Mouse (Mus musculus): ENCODE data around the gene Dlgap4.
A peak's percentile ranks its signal among the peaks of the same experiment; 100 is the strongest.

Gene Dlgap4

GRCm38 (mm10) chr2:156663162-156663561, 49.7 kb downstream of the Dlgap4 start:
- DNase-seq: no peak

DNA sequence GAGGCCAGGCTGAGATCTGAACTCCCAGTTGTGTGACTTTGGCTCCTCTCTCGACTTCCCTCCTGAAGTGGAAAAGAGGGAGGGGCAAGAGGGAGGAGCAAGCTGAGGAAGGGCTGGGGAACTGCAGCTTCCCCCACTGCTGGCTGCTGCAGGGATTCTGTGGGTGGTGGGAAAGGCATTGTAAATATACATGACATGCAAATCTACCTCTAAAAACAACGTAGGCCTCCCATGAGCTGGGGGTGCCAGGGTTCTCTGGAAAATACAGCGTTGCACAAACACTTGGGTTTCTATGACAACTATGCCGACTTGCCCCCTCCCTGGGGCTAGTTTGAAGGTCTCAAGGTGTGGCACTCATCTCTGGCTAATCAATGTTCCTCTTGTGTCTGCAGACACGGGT, 50.9 kb downstream of the Dlgap4 start:
- DNase-seq: no peak

- DNase-seq: no peak
These were observed 51.6 kb downstream of the Dlgap4 start for GRCm38 (mm10) chr2:156664993-156665518.

GRCm38 (mm10) chr2:156665620-156666196, 52.2 kb downstream of the Dlgap4 start:
- DNase-seq: no peak

GRCm38 (mm10) chr2:156666231-156666630, 52.7 kb downstream of the Dlgap4 start:
- no peak for DNase-seq

DNA sequence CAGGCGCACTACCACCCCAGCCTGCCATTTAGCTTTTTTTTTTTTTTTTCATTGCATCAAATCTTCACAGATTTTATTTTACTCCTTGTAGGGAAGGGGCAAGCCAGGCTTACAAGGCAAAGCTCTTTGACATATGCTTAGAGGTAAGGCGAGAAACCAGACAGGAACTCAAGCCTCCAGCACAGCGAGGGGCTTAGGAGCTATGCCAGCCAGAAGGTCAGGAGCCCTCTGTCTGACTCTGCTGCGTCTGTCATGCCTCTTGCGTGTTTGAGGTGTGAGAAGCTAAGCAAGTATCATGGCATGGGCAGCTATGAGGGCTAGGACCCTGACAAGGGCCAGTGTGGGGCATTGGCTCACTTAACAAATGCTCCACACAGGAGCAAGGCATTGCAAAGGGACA, 53.8 kb downstream of the Dlgap4 start:
- no peak for DNase-seq

- no peak for DNase-seq
These were observed 55.1 kb downstream of the Dlgap4 start for GRCm38 (mm10) chr2:156668625-156669024.

- no peak for DNase-seq
These were observed 59.8 kb downstream of the Dlgap4 start for GRCm38 (mm10) chr2:156673307-156673706.

- DNase-seq: no peak
These were observed 60.6 kb downstream of the Dlgap4 start for GRCm38 (mm10) chr2:156673881-156674669.

GRCm38 (mm10) chr2:156676885-156677284, 63.4 kb downstream of the Dlgap4 start:
- DNase-seq: peak in 1 of 2 experiments; percentile 12

DNA sequence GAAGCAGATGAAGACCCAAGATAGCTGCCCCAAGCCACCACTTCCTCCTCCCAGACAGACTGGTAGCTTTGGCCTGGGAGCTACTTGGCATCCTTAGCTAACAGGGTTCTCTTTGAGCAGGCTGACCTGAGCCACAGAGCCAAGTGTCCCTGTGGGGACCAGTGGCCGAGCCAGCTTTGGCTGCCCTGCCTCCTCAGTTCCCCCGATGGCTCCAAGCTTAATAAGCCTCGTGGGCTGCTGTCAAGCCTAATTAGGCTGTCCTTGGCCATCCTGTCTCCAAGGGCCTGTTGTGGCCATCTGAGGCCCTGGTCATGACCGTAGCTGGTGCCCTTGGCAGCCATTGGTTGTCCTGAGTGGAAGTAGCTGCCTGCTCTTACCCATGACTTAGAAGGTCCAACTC, 64.6 kb downstream of the Dlgap4 start:
- no peak for DNase-seq

DNA sequence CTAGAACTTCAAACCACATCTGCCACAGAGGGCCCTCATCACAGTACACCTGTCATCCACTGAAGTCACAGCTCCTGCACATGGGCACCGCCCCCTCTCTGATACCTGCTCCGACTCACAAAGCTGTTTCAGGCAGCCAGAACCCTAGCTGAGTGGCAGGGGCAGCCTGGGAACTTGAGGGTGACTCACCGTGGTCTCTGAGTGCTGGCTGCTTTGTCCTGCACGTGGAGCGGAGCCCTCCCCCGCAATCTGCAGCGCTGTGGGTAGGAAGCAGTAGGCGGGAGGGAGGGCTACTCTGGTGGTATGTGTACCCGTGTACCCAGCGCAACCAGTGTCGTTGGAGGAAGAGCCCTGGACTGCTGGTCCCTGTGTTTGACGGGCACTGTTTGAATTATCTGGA, 69.5 kb downstream of the Dlgap4 start:
- DNase-seq: no peak

DNA sequence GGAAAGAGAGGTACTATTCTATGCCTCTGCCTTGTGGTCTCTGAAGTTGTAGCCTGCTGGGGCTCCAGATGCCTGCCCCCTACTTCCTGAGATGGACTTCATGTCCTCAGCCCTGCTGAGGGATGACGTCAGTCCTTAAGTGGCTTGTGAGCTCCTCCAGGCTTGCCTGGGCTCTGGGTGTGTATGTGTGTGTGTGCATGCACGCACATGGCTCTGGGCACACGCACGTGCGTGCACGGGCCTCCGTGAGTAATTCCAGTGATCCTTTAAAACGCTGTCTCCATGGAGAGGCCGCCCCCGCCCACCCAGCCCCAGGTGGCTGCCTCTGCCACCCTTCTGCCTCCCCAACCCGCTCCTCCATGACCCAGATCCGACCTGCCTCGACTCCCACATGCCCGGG, 72.5 kb downstream of the Dlgap4 start:
- DNase-seq: no peak

DNA sequence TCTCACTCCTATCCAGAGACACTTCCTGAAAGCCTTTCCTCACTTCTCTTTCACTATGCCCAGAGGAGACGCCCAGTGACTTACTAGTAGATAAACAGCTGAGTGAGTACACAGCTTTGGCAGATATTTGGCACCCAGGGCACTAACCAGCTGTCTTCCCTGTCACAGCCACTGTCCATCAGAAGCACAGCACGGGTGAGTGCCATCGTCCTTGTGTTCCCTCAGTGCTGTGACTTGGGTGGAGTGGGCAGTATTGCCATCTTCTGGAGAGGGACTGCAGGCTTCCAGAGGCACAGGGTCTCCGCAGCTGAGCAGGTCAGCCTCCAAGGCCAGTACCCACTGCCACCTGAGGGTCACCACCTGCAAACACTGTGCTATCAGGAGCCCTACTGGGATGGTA, 73.2 kb downstream of the Dlgap4 start:
- no peak for DNase-seq

DNA sequence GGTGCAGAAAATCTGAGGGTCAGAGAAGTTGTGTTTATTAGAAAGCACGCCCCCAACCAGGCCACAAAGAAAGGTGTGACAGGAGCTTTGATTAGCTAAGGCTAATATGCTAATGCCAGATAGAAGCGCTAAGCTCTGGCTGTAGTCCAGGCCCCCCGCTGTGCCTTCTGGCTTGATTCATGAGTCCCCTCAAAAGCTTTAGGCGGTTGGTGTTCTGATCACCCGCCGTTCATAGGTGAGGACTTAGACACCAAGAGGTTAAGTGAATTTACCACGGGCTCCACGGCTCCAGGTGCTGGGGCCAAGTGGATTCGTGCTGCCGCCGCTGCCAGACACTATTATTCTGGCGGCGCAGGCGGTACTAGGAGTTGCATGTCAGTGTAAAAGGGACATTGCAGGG, 75.1 kb downstream of the Dlgap4 start:
- DNase-seq: no peak

- DNase-seq: no peak
These were observed 77.3 kb downstream of the Dlgap4 start for GRCm38 (mm10) chr2:156690833-156691232.

- DNase-seq: no peak
These were observed 78.2 kb downstream of the Dlgap4 start for GRCm38 (mm10) chr2:156691746-156692145.

- no peak for DNase-seq
These were observed 79.8 kb downstream of the Dlgap4 start for GRCm38 (mm10) chr2:156693241-156693807.

- DNase-seq: no peak
These were observed 83.8 kb downstream of the Dlgap4 start for GRCm38 (mm10) chr2:156697261-156697660.

GRCm38 (mm10) chr2:156698168-156698567, 84.7 kb downstream of the Dlgap4 start:
- DNase-seq: no peak

- DNase-seq: peak in 1 of 2 experiments; percentile 81
These were observed 92.0 kb downstream of the Dlgap4 start for GRCm38 (mm10) chr2:156705473-156705872.

- no peak for DNase-seq
These were observed 103.2 kb downstream of the Dlgap4 start for GRCm38 (mm10) chr2:156716683-156717082.

DNA sequence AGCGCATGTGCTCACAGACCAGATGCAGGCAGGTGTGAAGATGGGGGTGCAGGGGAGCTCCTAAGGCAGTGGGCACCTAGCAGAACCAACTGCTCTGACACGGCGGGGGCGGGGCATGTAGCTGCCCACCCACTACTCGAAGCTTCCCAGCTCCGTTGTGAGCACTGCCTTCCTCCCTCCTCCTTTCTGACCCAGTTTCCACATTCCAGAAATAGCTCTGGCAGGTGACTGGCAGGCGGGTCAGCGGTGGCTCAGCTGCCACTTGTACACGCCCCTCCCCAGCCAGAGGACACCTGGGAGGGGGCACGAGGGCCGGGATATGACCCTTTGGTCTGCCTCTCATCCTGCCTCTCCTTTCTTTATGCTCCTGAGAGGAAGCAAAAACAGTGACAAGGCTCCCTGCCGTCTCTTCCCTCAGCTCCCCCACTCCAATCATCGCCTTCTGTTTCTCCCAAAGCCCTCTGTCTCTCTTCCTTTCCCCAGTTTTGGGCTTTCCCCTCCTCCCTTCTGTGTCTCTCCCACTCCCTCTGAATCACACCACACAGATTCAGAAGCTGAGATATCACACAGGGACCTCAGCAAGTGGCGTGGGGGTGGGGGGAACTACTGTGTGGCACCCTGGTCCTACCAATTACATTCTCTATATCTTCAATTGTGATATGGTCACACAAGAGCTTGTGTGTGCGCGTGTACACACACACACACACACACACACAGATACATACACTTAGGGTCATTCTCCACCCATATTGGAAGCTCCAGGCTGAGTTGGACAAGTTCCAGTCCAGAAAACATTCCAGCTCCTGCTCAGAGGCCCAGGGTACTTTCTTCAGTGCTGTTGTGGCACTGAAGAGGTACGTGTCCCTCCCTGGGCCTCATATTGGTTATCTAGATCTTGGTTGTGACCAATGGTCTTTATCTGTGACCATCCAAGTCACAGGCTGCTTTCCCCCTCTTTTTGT, 104.1 kb downstream of the Dlgap4 start:
- DNase-seq: peak; percentile 69 to 76

Data from kidney, adult 8-10 months (tissue).